Mouse (Mus musculus) liver, embryonic 11.5 days (tissue): Measurements from ENCODE around the gene Gdpgp1. TPM values are rescaled to one million over a fixed set of nuclear protein-coding genes. Genes with fewer than 3 reads are reported as not detected.

Experiments used
- ATAC-seq: fragments of 200-750 bp; cut with Nextera tagmentation; replicated peaks from 2 replicates; pipeline ENCODE4 v1.8.0; 2017; ENCODE audit warnings: moderate number of reproducible peaks, mild to moderate bottlenecking, moderate TSS enrichment, moderate library complexity; ENCODE audit not compliant: low FRiP score
- DNase-seq: peaks from one replicate; pipeline ENCODE4 v3.0.0-alpha.2; 2017; ENCODE audit warnings: low spot score
- H3K27ac ChIP-seq: fragments of 300-500 bp; sonication (generic); 2 replicates; pipeline ENCODE4 v1.5.1; 2014; ENCODE audit warnings: mild to moderate bottlenecking, low read depth, low read length, control low read depth
- H3K27me3 ChIP-seq: fragments of 300-500 bp; sonication (generic); replicated peaks from 2 replicates; pipeline ENCODE4 v1.6.1; 2014; ENCODE audit warnings: low read length, mixed read lengths; ENCODE audit not compliant: control insufficient read depth, insufficient read depth
- H3K36me3 ChIP-seq: fragments of 300-500 bp; sonication (generic); 2 replicates; pipeline ENCODE4 v1.6.1; 2014; ENCODE audit warnings: mild to moderate bottlenecking, low read length, moderate library complexity, mixed read lengths; ENCODE audit not compliant: control insufficient read depth, insufficient read depth
- H3K4me1 ChIP-seq: fragments of 300-500 bp; sonication (generic); replicated peaks from 2 replicates; pipeline ENCODE4 v1.6.1; 2014; ENCODE audit warnings: low read length, mixed read lengths; ENCODE audit not compliant: control insufficient read depth, insufficient read depth
- H3K4me2 ChIP-seq: fragments of 300-500 bp; sonication (generic); 2 replicates; pipeline ENCODE4 v1.6.1; 2014; ENCODE audit warnings: mild to moderate bottlenecking, control low read depth, moderate library complexity
- H3K4me3 ChIP-seq: fragments of 300-500 bp; sonication (generic); 2 replicates; pipeline ENCODE4 v1.5.1; 2014; ENCODE audit warnings: low read depth, low read length, control low read depth
- H3K9ac ChIP-seq: fragments of 300-500 bp; sonication (generic); 2 replicates; pipeline ENCODE4 v1.6.1; 2014; ENCODE audit warnings: low read depth, low read length, control low read depth
- H3K9me3 ChIP-seq: fragments of 300-500 bp; sonication (generic); 2 replicates; pipeline ENCODE4 v1.6.1; 2016; ENCODE audit warnings: low read length, inconsistent platforms, mixed read lengths; ENCODE audit not compliant: control insufficient read depth
- WGBS: fragments of 180-500 bp; shearing (Covaris S2); extraction: QIAGEN DNeasy Blood & Tissue Kit; methylation state at CpG from one replicate; pipeline ENCODE4 v1.1.7; 2014; 5-methylcytosine and 5-hydroxymethylcytosine counted together
- polyA plus RNA-seq: library from polyadenylated mRNA; unstranded; fragments of >200 nt; fragmentation: Nextera tagmentation; extraction: Ambion mirVana; gene quantifications from 2 replicates; pipeline ENCODE4 v1.2.1, GENCODE M21; 2014

Gdpgp1 gene
- polyA plus RNA-seq, 1 experiment from 2014 or later = 7.4 TPM

GRCm38 (mm10) chr7:80209669-80210068 is 23.0 kb upstream of the Gdpgp1 start:
- H3K9ac ChIP-seq = peak overlapping the region; percentile 63
- H3K27ac ChIP-seq = peak overlapping the region; percentile 97
- peaks cover 8% of the 10 kb centered on the region for H3K36me3 ChIP-seq
- H3K4me2 ChIP-seq = peak overlapping the region; percentile 66
- H3K4me1 ChIP-seq = peaks cover 62% of the 10 kb centered on the region
- H3K27me3 ChIP-seq = no peaks in the 10 kb centered on the region
- WGBS = 46% methylated on average over 6 of the region's 6 CpGs
- DNase-seq (no peak), ATAC-seq (no peak)
- peak overlapping the region; percentile 17 for H3K4me3 ChIP-seq
- no peaks in the 10 kb centered on the region for H3K9me3 ChIP-seq

DNA sequence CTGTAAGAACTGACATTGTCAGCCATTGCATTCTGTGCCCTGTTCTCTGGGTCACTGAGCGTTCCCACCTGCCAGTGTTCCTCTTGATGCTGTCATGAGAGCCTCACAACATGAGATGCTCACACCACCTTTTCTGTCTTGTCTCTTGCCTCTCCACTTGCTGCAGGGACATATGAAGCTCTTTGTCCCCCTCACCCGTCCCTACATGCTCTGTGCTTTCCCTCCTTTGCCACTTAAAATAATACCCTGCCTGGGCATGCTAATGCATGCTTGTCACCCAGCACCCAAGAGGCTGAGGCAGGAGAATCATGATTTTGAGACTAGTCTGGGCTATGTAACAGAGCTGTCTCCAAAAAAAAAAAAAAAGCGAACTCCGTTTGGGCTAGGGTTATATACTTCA is 21.7 kb upstream of the Gdpgp1 start:
- H3K4me3 ChIP-seq = no peak overlapping the region
- no peak for ATAC-seq
- DNase-seq = no peak
- peaks cover 15% of the 10 kb centered on the region for H3K36me3 ChIP-seq
- peak overlapping the region; percentile 15; the same call in 1 of the 2 replicates for H3K9ac ChIP-seq
- no peaks in the 10 kb centered on the region for H3K27me3 ChIP-seq
- peaks cover 50% of the 10 kb centered on the region for H3K4me1 ChIP-seq
- H3K4me2 ChIP-seq = no peak overlapping the region; the same call in 1 of the 2 replicates
- 88% methylated on average over 4 of the region's 4 CpGs for WGBS
- no peaks in the 10 kb centered on the region for H3K9me3 ChIP-seq
- H3K27ac ChIP-seq = 0 out of 2 replicates have a peak overlapping the region, but pooled peaks have one; percentile 28

GRCm38 (mm10) chr7:80213604-80214003 is 19.1 kb upstream of the Gdpgp1 start:
- Histone ChIP-seq H3K4me3 (no peak overlapping the region), H3K36me3 (peaks cover 24% of the 10 kb centered on the region), H3K4me2 (no peak overlapping the region), H3K4me1 (peaks cover 24% of the 10 kb centered on the region), H3K27me3 (no peaks in the 10 kb centered on the region), H3K27ac (no peak overlapping the region), H3K9ac (no peak overlapping the region), H3K9me3 (no peaks in the 10 kb centered on the region)
- no peak for ATAC-seq
- no peak for DNase-seq
- WGBS = 91% methylated on average over 7 of the region's 7 CpGs

DNA sequence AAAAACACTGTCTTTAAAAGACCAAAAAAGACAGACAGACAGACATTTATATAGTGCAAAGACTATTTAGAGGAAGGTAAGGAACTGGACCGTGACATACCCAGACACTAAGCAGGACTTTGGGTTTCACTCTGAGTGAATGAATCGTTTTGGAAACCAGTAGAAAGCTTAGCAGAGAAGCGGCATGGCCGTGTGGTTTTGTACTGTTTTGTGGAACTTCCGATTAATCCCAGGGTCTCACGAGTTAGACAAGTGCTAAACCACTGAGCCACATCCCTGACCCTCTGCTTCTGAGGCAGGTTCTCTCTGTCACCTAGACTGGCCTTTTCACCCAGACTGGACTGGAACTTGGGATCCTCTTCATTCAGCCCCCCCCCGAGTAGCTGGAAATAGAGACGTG is 18.2 kb upstream of the Gdpgp1 start:
- ATAC-seq = no peak
- WGBS = 84% methylated on average over 8 of the region's 8 CpGs
- Histone ChIP-seq H3K9ac (no peak overlapping the region), H3K27me3 (no peaks in the 10 kb centered on the region), H3K27ac (no peak overlapping the region), H3K4me2 (no peak overlapping the region), H3K36me3 (peaks cover 30% of the 10 kb centered on the region), H3K9me3 (no peaks in the 10 kb centered on the region), H3K4me3 (no peak overlapping the region), H3K4me1 (peaks cover 16% of the 10 kb centered on the region)
- DNase-seq = no peak

DNA sequence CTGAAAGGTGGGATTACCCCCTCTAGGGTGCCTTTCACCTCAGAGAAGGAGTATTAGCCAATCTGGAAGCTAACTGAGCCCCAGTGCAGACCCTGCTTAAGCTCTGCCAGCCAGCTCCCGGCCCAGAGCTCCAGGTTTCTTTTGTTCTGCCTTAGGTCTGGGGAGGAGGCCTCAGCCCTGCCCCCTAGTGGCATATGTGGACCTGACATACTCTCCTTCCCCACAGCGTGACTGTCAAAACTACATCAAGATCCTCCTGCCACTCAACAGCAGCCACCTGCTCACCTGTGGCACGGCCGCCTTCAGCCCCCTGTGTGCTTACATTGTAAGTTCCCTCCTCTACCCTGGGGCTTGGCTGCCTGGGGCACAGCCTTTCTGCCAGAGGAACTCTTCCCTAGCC is 17.3 kb upstream of the Gdpgp1 start:
- no peak overlapping the region for H3K27ac ChIP-seq
- WGBS = 35% methylated on average over 4 of the region's 4 CpGs
- peaks cover 7% of the 10 kb centered on the region for H3K4me1 ChIP-seq
- no peaks in the 10 kb centered on the region for H3K9me3 ChIP-seq
- H3K36me3 ChIP-seq = peaks cover 32% of the 10 kb centered on the region
- H3K9ac ChIP-seq = no peak overlapping the region
- H3K27me3 ChIP-seq = no peaks in the 10 kb centered on the region
- H3K4me2 ChIP-seq = no peak overlapping the region
- H3K4me3 ChIP-seq = no peak overlapping the region
- peak; percentile 67 for ATAC-seq
- DNase-seq = peak; percentile 75

DNA sequence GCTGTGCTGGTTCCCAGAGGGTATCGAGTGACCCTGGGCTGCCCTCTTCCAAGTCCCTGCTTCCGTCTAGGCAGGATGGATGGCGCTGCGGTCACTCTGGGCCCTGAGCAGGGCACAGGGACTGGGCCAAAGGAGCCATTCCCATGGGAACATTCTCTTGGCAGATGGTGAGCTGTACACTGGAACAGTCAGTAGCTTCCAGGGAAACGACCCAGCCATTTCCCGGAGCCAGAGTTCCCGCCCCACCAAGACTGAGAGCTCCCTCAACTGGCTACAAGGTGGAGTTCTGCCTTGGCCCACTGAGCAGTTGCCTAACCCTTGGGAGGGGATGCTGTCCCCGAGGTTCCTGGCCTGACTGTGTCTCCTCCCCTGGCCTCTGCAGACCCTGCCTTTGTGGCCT is 16.1 kb upstream of the Gdpgp1 start:
- ATAC-seq (no peak), DNase-seq (no peak)
- Histone ChIP-seq H3K27me3 (no peaks in the 10 kb centered on the region), H3K27ac (0 out of 2 replicates have a peak overlapping the region, but pooled peaks have one; percentile 8), H3K36me3 (peaks cover 33% of the 10 kb centered on the region), H3K4me3 (no peak overlapping the region), H3K4me2 (no peak overlapping the region), H3K9ac (no peak overlapping the region), H3K4me1 (no peaks in the 10 kb centered on the region; the same call in 1 of the 2 replicates), H3K9me3 (no peaks in the 10 kb centered on the region)
- WGBS = 86% methylated on average over 8 of the region's 8 CpGs

DNA sequence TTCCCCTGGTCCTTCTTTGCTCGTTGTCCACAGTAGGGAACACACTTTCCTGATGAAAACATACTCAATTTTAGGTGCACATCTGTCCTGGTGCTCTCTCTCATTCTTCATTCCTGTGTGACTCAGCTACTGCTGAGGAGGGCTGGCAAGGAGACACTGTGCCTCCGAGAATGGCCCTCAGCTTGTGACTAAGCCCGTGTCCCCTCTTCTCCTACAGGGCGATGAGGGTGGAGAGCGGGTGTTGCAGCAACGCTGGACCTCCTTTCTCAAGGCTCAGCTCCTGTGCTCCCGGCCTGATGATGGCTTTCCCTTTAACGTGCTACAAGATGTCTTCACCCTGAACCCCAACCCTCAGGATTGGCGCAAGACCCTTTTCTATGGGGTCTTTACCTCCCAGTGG is 14.0 kb upstream of the Gdpgp1 start:
- Histone ChIP-seq H3K4me1 (no peaks in the 10 kb centered on the region), H3K4me3 (no peak overlapping the region), H3K9ac (no peak overlapping the region), H3K36me3 (peaks cover 31% of the 10 kb centered on the region), H3K9me3 (no peaks in the 10 kb centered on the region), H3K4me2 (no peak overlapping the region), H3K27me3 (no peaks in the 10 kb centered on the region), H3K27ac (no peak overlapping the region)
- no peak for ATAC-seq
- whole genome bisulfite sequencing = 86% methylated on average over 9 of the region's 9 CpGs
- DNase-seq = no peak

DNA sequence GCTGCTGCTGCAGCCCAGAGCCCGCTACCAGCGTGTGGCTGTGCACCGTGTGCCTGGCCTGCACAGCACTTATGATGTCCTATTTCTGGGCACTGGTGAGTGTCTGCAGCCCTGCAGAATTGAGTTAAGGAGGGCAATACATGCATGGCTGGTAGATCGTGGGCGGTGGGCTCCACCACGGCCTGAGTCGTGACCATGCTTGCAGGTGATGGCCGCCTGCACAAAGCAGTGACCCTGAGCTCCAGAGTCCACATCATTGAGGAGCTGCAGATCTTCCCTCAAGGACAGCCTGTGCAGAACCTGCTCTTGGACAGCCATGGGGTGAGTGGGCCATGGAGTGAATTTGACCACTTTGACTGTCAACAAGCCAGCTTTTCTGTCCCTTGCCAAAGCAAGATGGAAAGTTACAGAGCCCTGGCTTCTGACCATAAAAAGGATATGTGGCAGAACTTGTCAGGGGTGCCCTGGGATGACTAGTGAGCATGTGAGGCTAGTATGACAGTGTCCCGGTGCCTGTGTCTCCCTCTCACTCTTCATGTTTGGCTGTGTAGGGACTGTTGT is 12.3 kb upstream of the Gdpgp1 start:
- Histone ChIP-seq H3K36me3 (peaks cover 36% of the 10 kb centered on the region), H3K9ac (no peak overlapping the region), H3K4me1 (no peaks in the 10 kb centered on the region), H3K9me3 (no peaks in the 10 kb centered on the region), H3K27ac (no peak overlapping the region), H3K27me3 (no peaks in the 10 kb centered on the region), H3K4me3 (no peak overlapping the region), H3K4me2 (no peak overlapping the region)
- 91% methylated on average over 9 of the region's 9 CpGs for WGBS
- ATAC-seq (no peak), DNase-seq (no peak)

GRCm38 (mm10) chr7:80221179-80221750 is 11.4 kb upstream of the Gdpgp1 start:
- Histone ChIP-seq H3K9ac (no peak overlapping the region), H3K9me3 (no peaks in the 10 kb centered on the region), H3K4me1 (no peaks in the 10 kb centered on the region), H3K36me3 (peaks cover 32% of the 10 kb centered on the region), H3K4me3 (no peak overlapping the region), H3K27ac (no peak overlapping the region), H3K4me2 (no peak overlapping the region), H3K27me3 (no peaks in the 10 kb centered on the region)
- no peak for ATAC-seq
- no peak for DNase-seq
- WGBS = 87% methylated on average over 4 of the region's 4 CpGs
